Mouse (Mus musculus) MEL (cell line): ENCODE measurements around the gene Tmprss12.

Experiments
- BHLHE40 ChIP-seq: IDR thresholded peaks from 2 replicates; pipeline ENCODE4 v1.6.1; 2012; ENCODE audit warnings: low read depth, mild to moderate bottlenecking, inconsistent platforms, low read length, improper control_type of control experiment, borderline replicate concordance
- CTCF ChIP-seq, 3 experiments: IDR thresholded peaks in 2 of 3; conservative IDR thresholded peaks in 1 of 3; 2 replicates each; pipeline ENCODE4 v1.5.1; 2011 to 2012; ENCODE audit warnings: low read length in 3 of 3, low read depth in 2 of 3, mild to moderate bottlenecking in 2 of 3, improper control_type of control experiment in 1 of 3, inconsistent platforms in 1 of 3, mixed read lengths in 1 of 3, moderate library complexity in 1 of 3; ENCODE audit not compliant: control insufficient read depth in 1 of 3, insufficient read depth in 1 of 3, poor library complexity in 1 of 3, severe bottlenecking in 1 of 3
- ETS1 ChIP-seq: IDR thresholded peaks from 2 replicates; pipeline ENCODE4 v1.6.1; 2012; ENCODE audit warnings: low read depth, mild to moderate bottlenecking, inconsistent platforms, low read length, improper control_type of control experiment, moderate library complexity
- POLR2A ChIP-seq, 2 experiments: IDR thresholded peaks; 2 replicates each; pipeline ENCODE4 v1.6.1; 2011 to 2012; ENCODE audit warnings: low read length in 2 of 2, mild to moderate bottlenecking in 2 of 2, control low read depth in 1 of 2, improper control_type of control experiment in 1 of 2, low read depth in 1 of 2, moderate library complexity in 1 of 2; ENCODE audit not compliant: control insufficient read depth in 1 of 2, insufficient read depth in 1 of 2, poor library complexity in 1 of 2
- POLR2AphosphoS2 ChIP-seq: IDR thresholded peaks from 2 replicates; pipeline ENCODE4 v1.6.1; 2011; ENCODE audit warnings: low read length, improper control_type of control experiment
- RAD21 ChIP-seq: IDR thresholded peaks from 2 replicates; pipeline ENCODE4 v1.6.1; 2011; ENCODE audit warnings: mild to moderate bottlenecking, low read depth, low read length, improper control_type of control experiment

DNA sequence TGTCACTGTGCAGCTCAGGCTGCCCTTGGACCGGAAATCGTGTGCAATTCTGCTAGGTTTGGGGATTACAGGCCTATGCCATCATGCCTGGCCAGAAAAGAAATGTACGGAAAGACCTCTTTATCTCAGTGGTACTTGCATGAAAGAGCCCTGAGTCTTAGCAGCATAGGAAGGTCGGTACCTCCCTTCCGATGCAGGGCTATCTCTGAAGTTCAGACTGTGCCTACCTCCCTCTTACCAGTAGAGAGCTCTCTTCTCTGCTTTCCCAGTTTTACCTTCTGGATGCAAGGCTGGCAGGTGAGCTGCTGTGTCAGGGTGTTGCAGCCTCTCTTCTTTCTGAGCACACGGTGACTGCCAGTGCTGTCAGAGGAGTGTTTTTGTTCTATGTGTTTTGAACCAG, 38.9 kb upstream of the Tmprss12 start:
- TF ChIP-seq RAD21 (no peak), POLR2A (IDR thresholded peaks at IDR 0.05; ENCODE audit: control insufficient read depth in 1 of 2, insufficient read depth in 1 of 2, low read depth in 1 of 2, low read length in 2 of 2, poor library complexity in 1 of 2) (no peak), POLR2AphosphoS2 (no peak), CTCF (IDR thresholded peaks at IDR 0.05 in 2 of 3, conservative IDR thresholded peaks at IDR 0.05 in 1 of 3; ENCODE audit: control insufficient read depth in 1 of 3, insufficient read depth in 1 of 3, low read depth in 2 of 3, low read length in 3 of 3, poor library complexity in 1 of 3, severe bottlenecking in 1 of 3) (no peak), BHLHE40 (no peak), ETS1 (no peak)
